Mouse (Mus musculus) testis, adult 2 months (tissue): ENCODE measurements around the gene Wnk2.

Experiments used
- CTCF ChIP-seq: fragments of 200-500 bp; IDR thresholded peaks from 2 replicates; pipeline ENCODE4 v1.5.1; 2012; ENCODE audit warnings: low read depth, mild to moderate bottlenecking, inconsistent platforms, low read length, moderate library complexity; ENCODE audit not compliant: control insufficient read depth, insufficient read depth, insufficient replicate concordance
- POLR2A ChIP-seq: fragments of 200-500 bp; IDR thresholded peaks from 2 replicates; pipeline ENCODE4 v1.6.1; 2012; ENCODE audit warnings: low read depth, mild to moderate bottlenecking, inconsistent platforms, low read length, moderate library complexity; ENCODE audit not compliant: control insufficient read depth

DNA sequence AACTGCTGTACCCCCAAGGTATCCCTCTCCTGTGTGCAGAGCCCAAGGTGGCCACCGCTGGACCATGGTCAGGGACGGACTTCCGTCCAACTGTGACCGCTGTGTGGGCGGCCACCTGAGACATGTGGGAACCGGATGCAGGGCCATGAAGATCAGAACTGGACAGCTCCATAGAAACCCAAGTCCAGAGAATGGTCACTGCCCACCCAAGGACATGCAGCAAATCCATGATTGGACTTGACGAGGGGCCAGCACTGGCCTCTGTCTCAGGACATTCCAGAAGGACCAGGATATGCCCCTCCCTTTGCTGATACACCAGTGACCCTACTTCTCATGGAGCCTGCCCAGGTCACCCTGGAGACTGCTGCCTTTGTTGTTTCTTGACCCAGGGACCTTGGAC, 47.8 kb upstream of the Wnk2 start:
- TF ChIP-seq POLR2A, result no peak
- no peak for TF ChIP-seq CTCF
